ENCODE assay signal across 7 mouse cellular contexts in genomic region chr17:67353796-67354450, GRCm38 (mm10). TPM values are rescaled to one million over a fixed set of nuclear protein-coding genes. Genes with fewer than 3 reads are reported as not detected.
DNase-seq lines count a peak whose midpoint lies in the region; ATAC-seq lines count a peak whose summit lies in the region.

No protein-coding gene starts in this region.

- peak; percentile 2 for DNase-seq in thymus, postnatal 25 days
- no peak for DNase-seq in thymus, postnatal 0 days (ENCODE audit: low spot score)
- no peak for DNase-seq in embryonic facial prominence, embryonic 10.5 days (ENCODE audit: low spot score)
- peak; percentile 76 for DNase-seq in limb, embryonic 11.5 days (ENCODE audit: low spot score)
- DNase-seq in midbrain, embryonic 11.5 days (ENCODE audit: low spot score, missing footprints), result peak; percentile 98
- peak; percentile 57 for DNase-seq in urinary bladder, adult 2 months (ENCODE audit: low spot score)

- H3K27ac ChIP-seq in embryonic facial prominence, embryonic 10.5 days (replicated peaks), result peak overlapping the region; percentile 91
- peak overlapping the region; percentile 71 for H3K27ac ChIP-seq in heart, embryonic 15.5 days
- no peak overlapping the region for H3K27ac ChIP-seq in limb, embryonic 11.5 days (replicated peaks; ENCODE audit: low read depth, low read length)
- H3K27ac ChIP-seq in midbrain, embryonic 11.5 days (ENCODE audit: low read depth, low read length), result 0 out of 2 replicates have a peak overlapping the region, but pooled peaks have one; percentile 9

- H3K4me1 ChIP-seq in embryonic facial prominence, embryonic 10.5 days, result peaks cover 34% of the 10 kb centered on the region
- peaks cover 14% of the 10 kb centered on the region; the same call in 1 of the 2 replicates for H3K4me1 ChIP-seq in heart, embryonic 15.5 days (replicated peaks)
- 0 out of 2 replicates have a peak, but pooled peaks cover 3% of the 10 kb centered on the region for H3K4me1 ChIP-seq in limb, embryonic 11.5 days (ENCODE audit: control insufficient read depth, insufficient read depth, low read length)
- H3K4me1 ChIP-seq in midbrain, embryonic 11.5 days (ENCODE audit: control insufficient read depth, insufficient read depth, low read length), result peaks cover 5% of the 10 kb centered on the region

- ATAC-seq in heart, embryonic 15.5 days (replicated peaks; ENCODE audit: insufficient number of reproducible peaks, insufficient read depth, low FRiP score, low read depth), result peak; percentile 61
- peak; percentile 58 for ATAC-seq in limb, embryonic 11.5 days (ENCODE audit: insufficient number of reproducible peaks, low FRiP score, low TSS enrichment, low read depth)
- peak; percentile 57 for ATAC-seq in midbrain, embryonic 11.5 days (ENCODE audit: low FRiP score)

- H3K4me3 ChIP-seq in embryonic facial prominence, embryonic 10.5 days, result peak overlapping the region; percentile 86
- peak overlapping the region; percentile 73 for H3K4me3 ChIP-seq in heart, embryonic 15.5 days
- H3K4me3 ChIP-seq in limb, embryonic 11.5 days (ENCODE audit: low read depth, low read length), result peak overlapping the region; percentile 67
- H3K4me3 ChIP-seq in midbrain, embryonic 11.5 days (ENCODE audit: low read depth, low read length), result peak overlapping the region; percentile 74

- peak overlapping the region; percentile 71 for H3K9ac ChIP-seq in heart, embryonic 15.5 days
- peak overlapping the region; percentile 81 for H3K9ac ChIP-seq in limb, embryonic 11.5 days (ENCODE audit: low read length)
- peak overlapping the region; percentile 79 for H3K9ac ChIP-seq in midbrain, embryonic 11.5 days (ENCODE audit: low read length)

- WGBS in embryonic facial prominence, embryonic 10.5 days, result under 1% methylated on average over 68 of the region's 68 CpGs
- under 1% methylated on average over 67 of the region's 68 CpGs for WGBS in heart, embryonic 15.5 days
- under 1% methylated on average over 68 of the region's 68 CpGs for WGBS in limb, embryonic 11.5 days
- under 1% methylated on average over 65 of the region's 68 CpGs for WGBS in midbrain, embryonic 11.5 days

- H3K27me3 ChIP-seq in embryonic facial prominence, embryonic 10.5 days (replicated peaks; ENCODE audit: low read depth, poor library complexity, severe bottlenecking), result peaks cover 36% of the 10 kb centered on the region
- H3K27me3 ChIP-seq in heart, embryonic 15.5 days, result 0 out of 2 replicates have a peak, but pooled peaks cover 6% of the 10 kb centered on the region
- peaks cover 6% of the 10 kb centered on the region; the same call in 1 of the 2 replicates for H3K27me3 ChIP-seq in limb, embryonic 11.5 days (ENCODE audit: control insufficient read depth, insufficient read depth, low read length)
- H3K27me3 ChIP-seq in midbrain, embryonic 11.5 days (ENCODE audit: control insufficient read depth, insufficient read depth, low read length), result peaks cover 7% of the 10 kb centered on the region

- H3K36me3 ChIP-seq in embryonic facial prominence, embryonic 10.5 days (replicated peaks), result no peaks in the 10 kb centered on the region
- no peaks in the 10 kb centered on the region for H3K36me3 ChIP-seq in heart, embryonic 15.5 days
- H3K36me3 ChIP-seq in limb, embryonic 11.5 days (ENCODE audit: control insufficient read depth, insufficient read depth, low read length), result no peaks in the 10 kb centered on the region
- no peaks in the 10 kb centered on the region for H3K36me3 ChIP-seq in midbrain, embryonic 11.5 days (ENCODE audit: control insufficient read depth, insufficient read depth, low read length)

- H3K4me2 ChIP-seq in heart, embryonic 15.5 days, result peak overlapping the region; percentile 79
- H3K4me2 ChIP-seq in limb, embryonic 11.5 days (ENCODE audit: low read depth, severe bottlenecking), result peak overlapping the region; percentile 92
- H3K4me2 ChIP-seq in midbrain, embryonic 11.5 days, result peak overlapping the region; percentile 97

- no peaks in the 10 kb centered on the region for H3K9me3 ChIP-seq in embryonic facial prominence, embryonic 10.5 days
- no peaks in the 10 kb centered on the region for H3K9me3 ChIP-seq in heart, embryonic 15.5 days (replicated peaks)
- no peaks in the 10 kb centered on the region for H3K9me3 ChIP-seq in limb, embryonic 11.5 days (ENCODE audit: control insufficient read depth, low read length)
- H3K9me3 ChIP-seq in midbrain, embryonic 11.5 days (ENCODE audit: control insufficient read depth, low read length), result no peaks in the 10 kb centered on the region

RNA-seq across cellular contexts. Expression of gene Ptprm, which starts 0.3 kb away (rescaled TPM):
- 1.4 and 1.5 TPM in 2 replicates for polyA plus RNA-seq in thymus, postnatal 0 days (2015; fragmentation: Nextera tagmentation; extraction: Ambion mirVana)
- 9.7 and 10.6 TPM in 2 replicates for polyA plus RNA-seq in embryonic facial prominence, embryonic 10.5 days (2016; fragmentation: Nextera tagmentation; extraction: Ambion mirVana)
- 15.8 and 16.5 TPM in 2 replicates for polyA plus RNA-seq in heart, embryonic 15.5 days (2015; fragmentation: Nextera tagmentation; extraction: Ambion mirVana)
- polyA plus RNA-seq in limb, embryonic 11.5 days (2014; fragmentation: Nextera tagmentation; extraction: Ambion mirVana), result 10.4 and 12.1 TPM in 2 replicates
- 8.9 and 9.0 TPM in 2 replicates for polyA plus RNA-seq in midbrain, embryonic 11.5 days (2014; fragmentation: Nextera tagmentation; extraction: Ambion mirVana)
- polyA plus RNA-seq in urinary bladder, adult 2 months (2012; rRNA removed), result 15.0 and 20.1 TPM in 2 replicates

Comparison
In these comparisons a context has a peak if more than half of its experiments do, and no peak if none do; other contexts are left out.
1. DNase-seq: peak in thymus, postnatal 25 days (single experiment), limb, embryonic 11.5 days (single experiment), midbrain, embryonic 11.5 days (single experiment) and urinary bladder, adult 2 months (single experiment); none in thymus, postnatal 0 days (single experiment) and embryonic facial prominence, embryonic 10.5 days (single experiment).
2. Peak in every context shown above with its lines, with median percentiles within 50 percentile points of each other: H3K4me3 ChIP-seq, ATAC-seq, H3K4me2 ChIP-seq and H3K9ac ChIP-seq.